Mouse (Mus musculus) layer of hippocampus, postnatal 10 days (tissue): ENCODE data around the gene Arhgap24. TPM values are rescaled to one million over a fixed set of nuclear protein-coding genes. Genes with fewer than 3 reads are reported as not detected.
A peak's percentile ranks its signal among the peaks of the same experiment; 100 is the strongest.

Source experiments
- DNase-seq, 2 experiments: peaks; one replicate each; pipeline ENCODE4 v3.0.0; 2021; ENCODE audit warnings: low spot score in 2 of 2
- long read RNA-seq: library from polyadenylated mRNA; stranded (forward); transcript quantifications from one replicate; pipeline ENCODE4 v2.0.0, GENCODE M21; 2023
- total RNA-seq, 2 experiments: library from RNA; stranded (reverse); gene quantifications; 2 replicates each; pipeline ENCODE4 v1.2.3; 2021

Gene Arhgap24
- total RNA-seq, result 1 to 10 TPM; 6.9 to 7.7 TPM
- long read RNA-seq, partial matches to known transcripts, result 1 of 5 reads
- long read RNA-seq, other reads (novel, unspliced or antisense), result 0 of 5 reads

GRCm38 (mm10) chr5:102481215-102482211, at the start of gene Arhgap24:
Gene Arhgap24, plus strand, starts transcription at chr5:102481391.
- peak; percentile 28 to 36 for DNase-seq

GRCm38 (mm10) chr5:102434182-102434581, 47.0 kb upstream of the Arhgap24 start:
- DNase-seq, result no peak

DNA sequence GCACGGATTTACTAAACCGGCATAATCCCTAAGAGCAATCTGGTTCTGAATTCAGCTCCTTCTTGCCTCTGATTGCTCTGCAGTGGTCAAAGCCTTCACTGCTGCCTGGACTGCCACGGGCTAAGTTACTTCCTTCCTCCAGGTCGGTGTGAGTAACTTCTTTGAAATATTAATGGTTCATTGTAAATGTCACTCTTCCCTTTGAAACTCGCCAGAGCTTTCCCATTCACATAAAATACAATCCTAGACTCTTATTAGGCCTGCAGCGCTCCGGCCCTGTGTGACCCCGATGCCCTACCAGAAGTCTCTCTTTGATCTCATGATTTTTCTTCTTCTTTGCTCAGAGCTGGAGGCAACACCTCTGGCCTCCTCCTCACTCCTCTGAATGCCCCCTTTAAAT, 44.6 kb upstream of the Arhgap24 start:
- no peak for DNase-seq

DNA sequence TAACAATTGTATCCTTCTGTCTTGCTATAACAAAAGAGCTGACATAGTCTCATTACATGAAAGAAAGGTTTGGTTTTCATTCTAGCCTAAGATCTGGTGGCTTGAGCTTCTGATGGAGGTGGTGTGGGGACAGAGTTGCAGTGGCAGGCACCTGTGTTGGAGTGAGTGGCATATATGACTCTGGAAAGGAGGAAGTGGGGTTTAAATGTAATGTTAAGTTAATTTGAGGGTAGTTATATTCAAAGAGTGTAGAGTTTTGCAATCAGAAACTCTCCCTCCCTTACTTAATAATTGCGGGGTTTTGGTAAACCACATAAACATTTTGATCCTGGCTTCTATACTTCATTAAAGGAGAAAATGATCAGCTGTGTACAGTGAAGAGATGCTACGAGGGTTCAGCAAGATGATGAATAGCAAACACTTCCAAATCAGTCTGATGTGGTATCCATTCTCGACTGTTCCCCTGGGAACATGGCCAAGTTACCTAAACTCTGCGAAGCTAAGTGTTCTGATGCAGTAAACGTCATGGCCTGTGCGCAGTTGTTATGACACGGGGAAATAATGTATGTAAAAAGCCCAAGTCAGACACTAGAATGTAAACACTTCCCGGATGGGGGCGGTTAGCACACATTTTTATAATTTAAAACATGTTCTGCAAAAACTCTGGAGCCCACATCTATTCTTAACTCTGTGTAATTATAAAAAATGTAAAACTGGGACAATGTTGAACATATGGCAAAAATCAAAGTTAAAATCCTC, 41.9 kb upstream of the Arhgap24 start:
- DNase-seq, result no peak

- DNase-seq, result no peak
Measured at GRCm38 (mm10) chr5:102447436-102447835, 33.8 kb upstream of the Arhgap24 start.

DNA sequence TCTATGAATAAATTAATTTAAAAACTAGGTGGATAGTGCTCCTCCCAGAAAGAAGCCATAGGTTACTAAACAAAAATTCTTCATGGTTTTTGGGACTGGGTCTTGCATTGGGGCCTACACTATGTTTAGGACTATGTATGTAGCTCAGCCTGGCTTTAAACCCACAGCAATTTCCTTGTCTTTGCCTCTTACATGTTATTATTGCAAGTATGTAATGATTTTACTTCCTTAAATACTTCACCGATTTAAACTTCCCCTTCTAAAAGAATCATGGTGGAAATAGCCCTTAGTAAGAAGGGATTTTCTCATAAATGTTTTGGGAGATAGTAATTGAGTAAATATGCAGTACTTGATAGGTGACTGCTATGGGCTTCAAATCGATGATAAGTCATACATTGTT, 30.3 kb upstream of the Arhgap24 start:
- DNase-seq, result no peak

- no peak for DNase-seq
Measured at GRCm38 (mm10) chr5:102452079-102452797, 29.0 kb upstream of the Arhgap24 start.

GRCm38 (mm10) chr5:102453324-102453723, 27.9 kb upstream of the Arhgap24 start:
- no peak for DNase-seq

DNA sequence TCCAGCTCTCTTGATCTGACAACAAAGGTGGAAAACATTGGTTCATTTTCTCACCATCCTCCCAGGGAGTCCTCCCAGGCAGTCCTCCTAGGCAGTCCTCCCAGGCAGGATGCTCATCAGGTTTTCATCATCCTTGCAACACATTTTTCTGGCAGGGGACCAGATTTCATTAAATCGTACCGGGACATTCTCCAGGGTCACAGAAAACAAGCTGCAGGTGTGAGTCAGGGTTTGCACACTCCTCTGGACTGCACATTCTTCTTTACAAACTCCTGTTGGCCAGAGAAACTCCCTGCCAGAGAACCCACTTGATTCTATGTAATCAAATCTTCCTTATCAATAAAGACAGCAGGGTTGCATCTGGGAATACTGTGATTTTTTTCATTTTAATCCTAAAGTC, 25.9 kb upstream of the Arhgap24 start:
- DNase-seq, result no peak

- no peak for DNase-seq
Measured at GRCm38 (mm10) chr5:102460452-102461197, 20.6 kb upstream of the Arhgap24 start.

DNA sequence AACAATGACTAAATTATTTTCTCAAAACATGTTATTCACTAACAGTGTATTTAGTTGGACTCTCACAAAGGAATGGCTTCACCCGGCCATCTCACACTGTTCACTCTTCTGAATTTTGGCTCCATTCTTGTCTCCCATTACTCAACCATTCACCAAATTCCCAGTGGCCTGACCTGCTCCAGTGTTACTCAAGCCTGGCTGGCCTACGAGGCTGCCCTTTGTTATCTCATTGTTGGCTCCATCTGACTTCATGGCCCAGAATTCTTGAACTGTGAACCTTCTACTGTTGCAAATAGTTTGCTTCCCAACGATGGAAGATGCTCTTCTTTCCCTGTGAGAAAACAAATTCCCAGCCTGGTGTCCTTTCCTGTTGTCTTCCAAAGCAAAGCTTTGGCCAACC, 18.2 kb upstream of the Arhgap24 start:
- DNase-seq, result no peak

- DNase-seq, result no peak
Measured at GRCm38 (mm10) chr5:102465372-102465771, 15.8 kb upstream of the Arhgap24 start.

DNA sequence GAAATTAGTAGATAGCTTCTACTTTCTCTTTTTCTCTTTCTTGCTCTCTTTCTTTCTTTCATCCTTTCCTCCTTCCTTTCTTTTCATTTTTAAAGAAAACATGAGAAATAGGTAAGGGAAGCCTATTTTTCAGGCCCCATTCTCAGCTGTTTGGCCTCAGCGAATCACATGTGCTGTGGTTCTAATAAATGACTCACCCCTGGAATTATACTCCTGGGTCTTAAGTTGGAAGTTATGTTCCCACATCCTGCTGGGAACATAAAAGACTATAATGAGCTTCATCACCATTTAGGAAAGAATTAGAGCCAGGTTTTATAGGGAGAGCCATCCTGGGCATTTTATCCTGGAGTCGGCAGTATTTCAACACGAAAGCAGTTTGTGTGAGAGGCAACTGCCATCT, 12.9 kb upstream of the Arhgap24 start:
- no peak for DNase-seq

DNA sequence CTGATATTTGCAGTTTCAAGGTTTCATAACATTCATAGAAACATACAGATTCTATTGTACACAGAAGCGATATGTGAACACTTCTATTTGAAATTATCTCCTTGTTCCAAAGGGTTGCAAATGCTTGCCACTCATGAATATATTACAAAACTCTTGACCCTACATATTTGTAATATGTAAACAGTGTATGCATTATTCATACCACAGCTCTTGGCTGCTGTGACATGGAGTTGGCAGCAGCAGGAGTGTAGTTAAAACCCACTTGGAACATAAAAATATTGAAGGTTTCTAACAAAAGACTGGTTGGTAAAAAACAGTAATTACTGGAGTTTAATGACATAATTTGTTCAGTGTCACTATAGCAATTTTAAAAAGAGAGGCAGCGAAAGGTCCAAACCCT, 10.9 kb upstream of the Arhgap24 start:
- DNase-seq, result no peak

DNA sequence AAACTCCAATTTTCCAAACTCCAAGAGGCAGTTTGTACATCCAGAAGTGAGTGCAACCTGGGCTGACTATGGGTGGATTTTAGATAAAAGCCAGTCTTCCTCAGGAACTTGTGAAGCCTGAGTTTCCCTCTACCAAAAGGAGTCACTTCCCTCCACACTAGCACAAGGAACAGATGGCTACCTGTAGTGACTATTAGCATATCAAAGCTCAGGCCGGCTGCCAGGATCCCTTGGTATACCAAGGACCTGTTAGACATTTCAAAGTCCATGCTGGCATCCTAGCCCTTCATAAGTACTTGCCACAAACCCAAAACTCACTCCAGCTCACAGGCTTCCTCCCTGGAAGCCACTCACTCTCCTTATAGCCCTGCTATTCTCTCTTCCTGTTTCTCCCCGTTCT, 3.1 kb upstream of the Arhgap24 start:
- no peak for DNase-seq

- DNase-seq, result no peak
Measured at GRCm38 (mm10) chr5:102483285-102483975, 2.2 kb downstream of the Arhgap24 start.

- no peak for DNase-seq
Measured at GRCm38 (mm10) chr5:102491554-102491953, 10.4 kb downstream of the Arhgap24 start.

GRCm38 (mm10) chr5:102492152-102492551, 11.0 kb downstream of the Arhgap24 start:
- DNase-seq, result no peak

GRCm38 (mm10) chr5:102494827-102495226, 13.6 kb downstream of the Arhgap24 start:
- DNase-seq, result no peak

DNA sequence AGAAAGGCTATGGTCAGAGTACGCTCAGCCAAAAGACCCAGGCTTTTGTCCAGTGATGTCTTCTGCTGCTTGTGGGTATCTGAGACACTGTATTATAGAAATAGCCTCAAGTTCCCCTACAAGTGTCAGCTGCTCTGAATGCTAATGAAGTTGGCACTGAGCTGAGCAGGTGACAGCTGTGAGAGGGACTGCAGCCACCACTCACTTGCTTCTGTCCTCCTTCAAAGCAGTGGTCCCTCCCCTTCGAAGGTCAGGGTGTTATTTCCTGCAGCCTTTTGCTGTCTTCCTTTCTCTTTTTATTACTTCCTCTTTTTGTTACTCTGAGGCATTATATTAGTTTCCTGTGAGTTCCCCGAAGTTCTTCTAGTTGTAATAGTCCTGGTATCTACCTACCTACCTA, 16.0 kb downstream of the Arhgap24 start:
- DNase-seq, result no peak
